Mouse (Mus musculus) kidney, adult 2 months (tissue): ENCODE data around the gene Rangrf.

Experiments
- CTCF ChIP-seq: fragments of 200-500 bp; conservative IDR thresholded peaks from 2 replicates; pipeline ENCODE4 v1.5.1; 2011; ENCODE audit warnings: low read depth, mild to moderate bottlenecking, control low read depth, low read length, moderate library complexity, mixed read lengths; ENCODE audit not compliant: insufficient read depth, insufficient read length
- POLR2A ChIP-seq: fragments of 200-500 bp; IDR thresholded peaks from one replicate; pipeline ENCODE4 v1.6.1; 2011; ENCODE audit warnings: low read depth, low read length, control low read depth

- TF ChIP-seq POLR2A = no peak
- TF ChIP-seq CTCF = no peak
Measured at GRCm38 (mm10) chr11:68954408-68954807, 20.6 kb downstream of the Rangrf start.
